Mouse (Mus musculus) E14TG2a.4 (cell line): ENCODE measurements around the gene Jup.

ENCODE experiments used
- H3K27me3 ChIP-seq: 2 replicates; pipeline ENCODE4 v1.6.1; 2014; ENCODE audit warnings: low read length, control low read depth; ENCODE audit not compliant: insufficient read depth
- H3K36me3 ChIP-seq: 2 replicates; pipeline ENCODE4 v1.6.1; 2014; ENCODE audit warnings: low read length, control low read depth; ENCODE audit not compliant: insufficient read depth
- H3K4me1 ChIP-seq: replicated peaks from 2 replicates; pipeline ENCODE4 v1.6.1; 2014; ENCODE audit warnings: low read depth, low read length, control low read depth
- H3K4me3 ChIP-seq: replicated peaks from 2 replicates; pipeline ENCODE4 v1.5.1; 2014; ENCODE audit warnings: mild to moderate bottlenecking, low read length
- H3K9me3 ChIP-seq: 2 replicates; pipeline ENCODE4 v1.6.1; 2014; ENCODE audit warnings: low read length, control low read depth
- CTCF ChIP-seq: conservative IDR thresholded peaks from 2 replicates; pipeline ENCODE4 v1.5.1; 2014; ENCODE audit warnings: low read length
- NANOG ChIP-seq: IDR thresholded peaks from 2 replicates; pipeline ENCODE4 v1.6.1; 2014; ENCODE audit warnings: borderline replicate concordance, low read length, mixed read lengths
- POU5F1 ChIP-seq: IDR thresholded peaks from 2 replicates; pipeline ENCODE4 v1.6.1; 2014; ENCODE audit warnings: low read length, borderline replicate concordance

Gene Jup

GRCm38 (mm10) chr11:100397600-100398389 is at the start of gene Jup:
Jup (minus strand) TSS chr11:100397763.
- Histone ChIP-seq H3K9me3 (no peaks in the 10 kb centered on the region), H3K4me3 (peak within 1 kb of the TSS; percentile 91), H3K4me1 (peaks cover 87% of the 10 kb centered on the region), H3K27me3 (no peaks in the 10 kb centered on the region), H3K36me3 (peaks cover 24% of the 10 kb centered on the region)
- TF ChIP-seq CTCF (no peak), NANOG (no peak), POU5F1 (no peak)

DNA sequence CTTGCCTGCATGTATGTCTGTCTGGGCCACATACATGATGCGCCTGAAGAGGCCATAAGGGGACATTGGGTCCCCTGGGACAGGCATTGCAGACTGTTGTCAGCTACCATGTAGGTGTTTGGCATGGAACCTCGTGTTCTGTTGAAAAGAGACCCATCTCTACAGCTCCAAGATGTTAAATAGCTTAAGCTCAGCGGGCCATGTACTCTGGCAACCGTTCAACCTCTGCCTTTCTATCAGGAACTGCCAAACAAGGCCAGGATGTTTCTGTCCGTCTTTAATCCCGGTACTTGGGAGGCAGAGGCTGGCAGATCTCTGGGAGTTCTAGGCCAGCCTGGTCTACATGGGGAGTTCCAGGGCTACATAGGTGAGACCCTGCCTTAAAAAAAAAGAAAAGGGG is 45.1 kb upstream of the Jup start:
- TF ChIP-seq POU5F1 (no peak), NANOG (no peak), CTCF (no peak)
- peaks cover 21% of the 10 kb centered on the region for H3K36me3 ChIP-seq
- H3K9me3 ChIP-seq: no peaks in the 10 kb centered on the region
- peaks cover 36% of the 10 kb centered on the region for H3K4me1 ChIP-seq
- H3K27me3 ChIP-seq: 0 out of 2 replicates have a peak, but pooled peaks cover 4% of the 10 kb centered on the region
- H3K4me3 ChIP-seq: no peak overlapping the region

DNA sequence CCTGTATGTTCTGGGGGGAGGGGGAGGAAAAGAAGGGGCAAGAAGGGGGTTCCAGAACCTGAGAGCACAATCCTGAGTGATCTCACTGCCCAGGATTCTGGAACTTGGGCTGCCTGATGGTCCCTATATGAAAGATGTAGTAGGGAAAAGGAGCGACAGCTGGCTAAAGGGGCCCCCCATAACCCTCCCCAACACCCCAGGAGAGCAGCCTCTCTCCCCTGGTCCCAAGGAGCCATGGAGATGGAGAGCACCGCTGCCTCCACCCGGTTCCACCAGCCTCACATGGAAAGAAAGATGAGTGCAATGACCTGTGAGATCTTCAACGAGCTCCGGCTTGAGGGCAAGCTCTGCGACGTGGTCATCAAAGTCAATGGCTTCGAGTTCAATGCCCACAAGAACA is 44.2 kb upstream of the Jup start, which contains the start of the genes Nt5c3b and Klhl10:
Nt5c3b (minus strand) TSS at position 12 of the 400 bp plus-strand sequence.
Klhl10 (plus strand) TSS at position 121 of the 400 bp plus-strand sequence.
- no peak for TF ChIP-seq NANOG
- no peak for TF ChIP-seq CTCF
- TF ChIP-seq POU5F1: no peak

GRCm38 (mm10) chr11:100440691-100441522 is 43.3 kb upstream of the Jup start:
- Histone ChIP-seq H3K9me3 (no peaks in the 10 kb centered on the region), H3K27me3 (0 out of 2 replicates have a peak, but pooled peaks cover 4% of the 10 kb centered on the region), H3K36me3 (peaks cover 37% of the 10 kb centered on the region), H3K4me1 (peaks cover 26% of the 10 kb centered on the region), H3K4me3 (peak overlapping the region; percentile 85)
- TF ChIP-seq POU5F1: no peak
- no peak for TF ChIP-seq NANOG
- TF ChIP-seq CTCF: no peak

More for the DNA sequence above, 44.2 kb upstream of the Jup start, which contains the start of the genes Nt5c3b and Klhl10:
- peaks cover 28% of the 10 kb centered on the region for H3K4me1 ChIP-seq
- peaks cover 28% of the 10 kb centered on the region for H3K36me3 ChIP-seq
- 0 out of 2 replicates have a peak, but pooled peaks cover 4% of the 10 kb centered on the region for H3K27me3 ChIP-seq
- H3K4me3 ChIP-seq: peak within 1 kb of the TSS; percentile 85
- no peaks in the 10 kb centered on the region for H3K9me3 ChIP-seq

DNA sequence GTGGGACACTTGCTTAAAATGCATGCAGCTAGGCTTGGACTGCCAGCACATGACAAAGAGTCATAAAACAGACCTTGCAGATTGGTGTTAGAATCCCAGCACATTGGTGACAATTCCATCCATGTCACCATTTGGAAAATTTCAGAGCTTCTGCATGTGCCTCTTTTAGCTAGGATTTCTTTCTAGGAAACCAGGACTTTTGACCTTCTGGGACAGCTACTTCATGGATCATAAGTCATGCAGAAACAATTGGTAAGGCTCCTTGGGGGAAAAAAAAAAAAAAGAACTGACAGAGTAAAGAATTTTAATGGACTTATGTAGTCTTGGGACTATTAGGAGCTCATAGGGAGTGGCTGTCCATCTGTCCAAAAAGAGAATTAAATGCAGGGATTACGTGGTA is 40.3 kb upstream of the Jup start:
- Histone ChIP-seq H3K27me3 (0 out of 2 replicates have a peak, but pooled peaks cover 4% of the 10 kb centered on the region), H3K4me3 (no peak overlapping the region), H3K4me1 (peaks cover 43% of the 10 kb centered on the region), H3K36me3 (peaks cover 47% of the 10 kb centered on the region), H3K9me3 (no peaks in the 10 kb centered on the region)
- TF ChIP-seq CTCF: no peak
- TF ChIP-seq NANOG: no peak
- TF ChIP-seq POU5F1: no peak

DNA sequence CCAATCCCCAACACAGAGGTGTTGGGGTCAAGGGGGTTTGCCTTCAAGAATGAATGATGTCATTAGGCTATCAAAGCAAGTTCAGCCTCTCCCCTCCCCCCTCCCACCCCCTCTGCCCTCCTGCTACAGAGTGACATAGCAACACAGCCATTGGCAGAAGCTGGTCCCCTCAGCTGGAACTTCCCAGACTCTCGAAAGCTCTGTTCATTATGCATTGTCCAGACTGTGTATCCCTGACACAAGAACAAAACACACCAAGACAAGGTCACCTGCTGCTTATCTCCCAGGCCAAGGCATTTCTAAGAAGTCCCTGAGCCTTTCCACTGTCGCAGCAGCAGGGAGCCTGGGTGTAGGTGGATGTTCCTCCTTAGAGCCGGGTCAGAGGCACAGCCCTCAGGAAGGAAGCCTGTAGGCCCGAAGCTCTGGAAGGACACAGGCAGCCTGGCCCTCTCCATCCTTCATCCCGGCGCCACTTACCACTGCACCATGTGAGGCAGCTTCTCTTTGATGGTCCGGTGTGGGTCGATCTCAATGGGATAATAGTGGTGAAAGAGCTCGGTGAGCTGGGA is 38.2 kb upstream of the Jup start:
- no peaks in the 10 kb centered on the region for H3K9me3 ChIP-seq
- H3K36me3 ChIP-seq: peaks cover 62% of the 10 kb centered on the region
- no peak overlapping the region for H3K4me3 ChIP-seq
- no peak for TF ChIP-seq CTCF
- TF ChIP-seq NANOG: no peak
- TF ChIP-seq POU5F1: no peak
- 0 out of 2 replicates have a peak, but pooled peaks cover 4% of the 10 kb centered on the region for H3K27me3 ChIP-seq
- H3K4me1 ChIP-seq: peaks cover 38% of the 10 kb centered on the region

GRCm38 (mm10) chr11:100432002-100432401 is 34.4 kb upstream of the Jup start:
- TF ChIP-seq CTCF (no peak), POU5F1 (no peak), NANOG (no peak)
- Histone ChIP-seq H3K4me1 (peaks cover 36% of the 10 kb centered on the region), H3K4me3 (no peak overlapping the region), H3K36me3 (peaks cover 51% of the 10 kb centered on the region), H3K27me3 (no peaks in the 10 kb centered on the region), H3K9me3 (no peaks in the 10 kb centered on the region)

- no peaks in the 10 kb centered on the region for H3K27me3 ChIP-seq
- 0 out of 2 replicates have a peak overlapping the region, but pooled peaks have one; percentile 39 for H3K4me3 ChIP-seq
- H3K9me3 ChIP-seq: no peaks in the 10 kb centered on the region
- TF ChIP-seq NANOG (no peak), POU5F1 (no peak), CTCF (no peak)
- H3K4me1 ChIP-seq: peaks cover 39% of the 10 kb centered on the region
- H3K36me3 ChIP-seq: peaks cover 37% of the 10 kb centered on the region
These were observed 32.5 kb upstream of the Jup start for GRCm38 (mm10) chr11:100430052-100430451.
